Mouse (Mus musculus): ENCODE data around the gene Ttc22.

Gene Ttc22

GRCm38 (mm10) chr4:106622030-106622493 lies at the start of gene Ttc22:
Gene Ttc22, plus strand, starts transcription at chr4:106622432.
- Histone ChIP-seq H3K27me3 (ENCODE audit: control insufficient read depth, insufficient read depth, low read length, poor library complexity, severe bottlenecking) (no peaks in the 10 kb centered on the region; the same call in 1 of the 2 replicates), H3K36me3 (ENCODE audit: control insufficient read depth, insufficient read depth, low read length, poor library complexity, severe bottlenecking) (no peaks in the 10 kb centered on the region)
- no peak for DNase-seq (ENCODE audit: low read depth, low spot score)

- peaks cover 2% of the 10 kb centered on the region; the same call in 1 of the 2 replicates for H3K36me3 ChIP-seq (ENCODE audit: control insufficient read depth, insufficient read depth, low read length, poor library complexity, severe bottlenecking)
- H3K27me3 ChIP-seq (ENCODE audit: control insufficient read depth, insufficient read depth, low read length, poor library complexity, severe bottlenecking) = no peaks in the 10 kb centered on the region
- no peak for DNase-seq (ENCODE audit: low read depth, low spot score)
Observed at GRCm38 (mm10) chr4:106575022-106575421, 47.2 kb upstream of the Ttc22 start.

GRCm38 (mm10) chr4:106577511-106577910 lies 44.7 kb upstream of the Ttc22 start:
- DNase-seq (ENCODE audit: low read depth, low spot score) = no peak
- Histone ChIP-seq H3K27me3 (ENCODE audit: control insufficient read depth, insufficient read depth, low read length, poor library complexity, severe bottlenecking) (no peaks in the 10 kb centered on the region), H3K36me3 (ENCODE audit: control insufficient read depth, insufficient read depth, low read length, poor library complexity, severe bottlenecking) (peaks cover 2% of the 10 kb centered on the region; the same call in 1 of the 2 replicates)

- Histone ChIP-seq H3K36me3 (ENCODE audit: control insufficient read depth, insufficient read depth, low read length, poor library complexity, severe bottlenecking) (peaks cover 2% of the 10 kb centered on the region; the same call in 1 of the 2 replicates), H3K27me3 (ENCODE audit: control insufficient read depth, insufficient read depth, low read length, poor library complexity, severe bottlenecking) (no peaks in the 10 kb centered on the region)
- no peak for DNase-seq (ENCODE audit: low read depth, low spot score)
Observed at GRCm38 (mm10) chr4:106581176-106581864, 40.9 kb upstream of the Ttc22 start.

GRCm38 (mm10) chr4:106581865-106582204 lies 40.4 kb upstream of the Ttc22 start:
- H3K27me3 ChIP-seq (ENCODE audit: control insufficient read depth, insufficient read depth, low read length, poor library complexity, severe bottlenecking) = no peaks in the 10 kb centered on the region
- DNase-seq (ENCODE audit: low read depth, low spot score) = no peak
- H3K36me3 ChIP-seq (ENCODE audit: control insufficient read depth, insufficient read depth, low read length, poor library complexity, severe bottlenecking) = peaks cover 2% of the 10 kb centered on the region; the same call in 1 of the 2 replicates

- H3K27me3 ChIP-seq (ENCODE audit: control insufficient read depth, insufficient read depth, low read length, poor library complexity, severe bottlenecking) = no peaks in the 10 kb centered on the region
- DNase-seq (ENCODE audit: low read depth, low spot score) = no peak
Observed at GRCm38 (mm10) chr4:106582428-106583153, 39.6 kb upstream of the Ttc22 start.

GRCm38 (mm10) chr4:106584665-106585064 lies 37.6 kb upstream of the Ttc22 start:
- Histone ChIP-seq H3K27me3 (ENCODE audit: control insufficient read depth, insufficient read depth, low read length, poor library complexity, severe bottlenecking) (no peaks in the 10 kb centered on the region), H3K36me3 (ENCODE audit: control insufficient read depth, insufficient read depth, low read length, poor library complexity, severe bottlenecking) (peaks cover 1% of the 10 kb centered on the region; the same call in 1 of the 2 replicates)
- DNase-seq (ENCODE audit: low read depth, low spot score) = no peak

More at GRCm38 (mm10) chr4:106582428-106583153, 39.6 kb upstream of the Ttc22 start:
- peaks cover 2% of the 10 kb centered on the region; the same call in 1 of the 2 replicates for H3K36me3 ChIP-seq (ENCODE audit: control insufficient read depth, insufficient read depth, low read length, poor library complexity, severe bottlenecking)

GRCm38 (mm10) chr4:106587075-106587474 lies 35.2 kb upstream of the Ttc22 start:
- H3K27me3 ChIP-seq (ENCODE audit: control insufficient read depth, insufficient read depth, low read length, poor library complexity, severe bottlenecking) = no peaks in the 10 kb centered on the region
- no peak for DNase-seq (ENCODE audit: low read depth, low spot score)
- no peaks in the 10 kb centered on the region for H3K36me3 ChIP-seq (ENCODE audit: control insufficient read depth, insufficient read depth, low read length, poor library complexity, severe bottlenecking)

- peak; percentile 69 for DNase-seq (ENCODE audit: low read depth, low spot score)
- Histone ChIP-seq H3K27me3 (ENCODE audit: control insufficient read depth, insufficient read depth, low read length, poor library complexity, severe bottlenecking) (no peaks in the 10 kb centered on the region), H3K36me3 (ENCODE audit: control insufficient read depth, insufficient read depth, low read length, poor library complexity, severe bottlenecking) (no peaks in the 10 kb centered on the region)
Observed at GRCm38 (mm10) chr4:106590142-106590541, 32.1 kb upstream of the Ttc22 start.

- peak; percentile 52 for DNase-seq (ENCODE audit: low read depth, low spot score)
- Histone ChIP-seq H3K36me3 (ENCODE audit: control insufficient read depth, insufficient read depth, low read length, poor library complexity, severe bottlenecking) (no peaks in the 10 kb centered on the region), H3K27me3 (ENCODE audit: control insufficient read depth, insufficient read depth, low read length, poor library complexity, severe bottlenecking) (no peaks in the 10 kb centered on the region)
Observed at GRCm38 (mm10) chr4:106590871-106591270, 31.4 kb upstream of the Ttc22 start.

- H3K27me3 ChIP-seq (ENCODE audit: control insufficient read depth, insufficient read depth, low read length, poor library complexity, severe bottlenecking) = no peaks in the 10 kb centered on the region
- no peaks in the 10 kb centered on the region for H3K36me3 ChIP-seq (ENCODE audit: control insufficient read depth, insufficient read depth, low read length, poor library complexity, severe bottlenecking)
- DNase-seq (ENCODE audit: low read depth, low spot score) = peak; percentile 21
Observed at GRCm38 (mm10) chr4:106593636-106594035, 28.6 kb upstream of the Ttc22 start.

- H3K36me3 ChIP-seq (ENCODE audit: control insufficient read depth, insufficient read depth, low read length, poor library complexity, severe bottlenecking) = no peaks in the 10 kb centered on the region
- no peaks in the 10 kb centered on the region for H3K27me3 ChIP-seq (ENCODE audit: control insufficient read depth, insufficient read depth, low read length, poor library complexity, severe bottlenecking)
- DNase-seq (ENCODE audit: low read depth, low spot score) = no peak
Observed at GRCm38 (mm10) chr4:106596200-106596599, 26.0 kb upstream of the Ttc22 start.

- no peak for DNase-seq (ENCODE audit: low read depth, low spot score)
- no peaks in the 10 kb centered on the region for H3K27me3 ChIP-seq (ENCODE audit: control insufficient read depth, insufficient read depth, low read length, poor library complexity, severe bottlenecking)
- no peaks in the 10 kb centered on the region for H3K36me3 ChIP-seq (ENCODE audit: control insufficient read depth, insufficient read depth, low read length, poor library complexity, severe bottlenecking)
Observed at GRCm38 (mm10) chr4:106597055-106597454, 25.2 kb upstream of the Ttc22 start.

GRCm38 (mm10) chr4:106597741-106598140 lies 24.5 kb upstream of the Ttc22 start:
- DNase-seq (ENCODE audit: low read depth, low spot score) = no peak
- Histone ChIP-seq H3K36me3 (ENCODE audit: control insufficient read depth, insufficient read depth, low read length, poor library complexity, severe bottlenecking) (no peaks in the 10 kb centered on the region), H3K27me3 (ENCODE audit: control insufficient read depth, insufficient read depth, low read length, poor library complexity, severe bottlenecking) (no peaks in the 10 kb centered on the region)

GRCm38 (mm10) chr4:106599415-106599814 lies 22.8 kb upstream of the Ttc22 start:
- peak; percentile 17 for DNase-seq (ENCODE audit: low read depth, low spot score)
- H3K27me3 ChIP-seq (ENCODE audit: control insufficient read depth, insufficient read depth, low read length, poor library complexity, severe bottlenecking) = no peaks in the 10 kb centered on the region
- H3K36me3 ChIP-seq (ENCODE audit: control insufficient read depth, insufficient read depth, low read length, poor library complexity, severe bottlenecking) = no peaks in the 10 kb centered on the region
